Mouse (Mus musculus) gastrocnemius, adult 8-10 months (tissue): ENCODE data around the gene Olfr1423. TPM values are rescaled to one million over a fixed set of nuclear protein-coding genes. Genes with fewer than 3 reads are reported as not detected.

Experiments used
- total RNA-seq, 4 experiments: library from RNA; stranded (reverse); gene quantifications; 2 replicates each; pipeline ENCODE4 v1.2.4; 2022

The Olfr1423 gene
- total RNA-seq, 4 experiments from 2014 or later: not detected

Other genes starting within 250 kb of the Olfr1423 start
- gene Stx3, start 221.9 kb downstream of the Olfr1423 start, total RNA-seq: 1 to 10 TPM in 3 of 4 experiments, under 1 TPM in 1; 0.97 to 1.8 (median 1.2) TPM
- gene Olfr1417, start 202.1 kb downstream of the Olfr1423 start, total RNA-seq: not detected
- not detected for gene Olfr1418, start 180.3 kb downstream of the Olfr1423 start, total RNA-seq
- gene Olfr1419, start 166.2 kb downstream of the Olfr1423 start, total RNA-seq: not detected
- gene Olfr1420, start 154.8 kb downstream of the Olfr1423 start, total RNA-seq: not detected
- 10 to 100 TPM; 23.0 to 29.3 (median 24.5) TPM for gene Patl1, start 128.9 kb downstream of the Olfr1423 start, total RNA-seq
- 10 to 100 TPM; 56.3 to 63.9 (median 59.4) TPM for gene Osbp, start 75.4 kb downstream of the Olfr1423 start, total RNA-seq
- not detected for gene Olfr1424, start 21.4 kb upstream of the Olfr1423 start, total RNA-seq
- gene Olfr1425, start 36.4 kb upstream of the Olfr1423 start, total RNA-seq: not detected
- not detected for gene Olfr1426, start 50.7 kb upstream of the Olfr1423 start, total RNA-seq
- gene Olfr1427, start 62.0 kb upstream of the Olfr1423 start, total RNA-seq: not detected
- not detected for gene Olfr1428, start 74.6 kb upstream of the Olfr1423 start, total RNA-seq
- not detected for gene Olfr76, start 81.9 kb upstream of the Olfr1423 start, total RNA-seq
- gene Olfr1555-ps1, start 128.8 kb upstream of the Olfr1423 start, total RNA-seq: not detected
- not detected for gene Olfr1431, start 159.3 kb upstream of the Olfr1423 start, total RNA-seq
- not detected for gene Olfr1432, start 191.3 kb upstream of the Olfr1423 start, total RNA-seq
- not detected for gene Olfr262, start 200.3 kb upstream of the Olfr1423 start, total RNA-seq
- gene Olfr235, start 219.7 kb upstream of the Olfr1423 start, total RNA-seq: not detected
- not detected for gene Olfr1434, start 238.5 kb upstream of the Olfr1423 start, total RNA-seq